Mouse (Mus musculus) thymus, postnatal 36 days (tissue): ENCODE measurements around the gene Matn4.

Experiments
- DNase-seq, 2 experiments: peaks; one replicate each; pipeline ENCODE4 v3.0.0; 2022; ENCODE audit warnings: mixed read lengths in 2 of 2

The Matn4 gene

GRCm38 (mm10) chr2:164435216-164436090, 30.5 kb upstream of the Matn4 start:
- no peak for DNase-seq

- no peak for DNase-seq
These were observed 29.7 kb upstream of the Matn4 start for GRCm38 (mm10) chr2:164434681-164435080.

- no peak for DNase-seq
These were observed 28.4 kb upstream of the Matn4 start for GRCm38 (mm10) chr2:164433278-164433895.

GRCm38 (mm10) chr2:164432541-164433191, 27.7 kb upstream of the Matn4 start:
- no peak for DNase-seq

- no peak for DNase-seq
These were observed 26.9 kb upstream of the Matn4 start for GRCm38 (mm10) chr2:164431676-164432465.

GRCm38 (mm10) chr2:164430697-164431096, 25.7 kb upstream of the Matn4 start:
- DNase-seq = peak in 1 of 2 experiments; percentile 21

- DNase-seq = no peak
These were observed 25.1 kb upstream of the Matn4 start for GRCm38 (mm10) chr2:164429881-164430615.

GRCm38 (mm10) chr2:164428451-164428850, 23.5 kb upstream of the Matn4 start:
- no peak for DNase-seq

- DNase-seq = no peak
These were observed 22.0 kb upstream of the Matn4 start for GRCm38 (mm10) chr2:164426952-164427351.

- no peak for DNase-seq
These were observed 21.2 kb upstream of the Matn4 start for GRCm38 (mm10) chr2:164426121-164426520.

GRCm38 (mm10) chr2:164425401-164425800, 20.4 kb upstream of the Matn4 start:
- no peak for DNase-seq

- no peak for DNase-seq
These were observed 19.4 kb upstream of the Matn4 start for GRCm38 (mm10) chr2:164424406-164424805.

- DNase-seq = no peak
These were observed 18.5 kb upstream of the Matn4 start for GRCm38 (mm10) chr2:164423464-164423863.

- peak; percentile 25 to 34 for DNase-seq
These were observed 17.9 kb upstream of the Matn4 start for GRCm38 (mm10) chr2:164422675-164423393.

- no peak for DNase-seq
These were observed 17.0 kb upstream of the Matn4 start for GRCm38 (mm10) chr2:164421979-164422378.

GRCm38 (mm10) chr2:164421306-164421705, 16.3 kb upstream of the Matn4 start:
- no peak for DNase-seq

GRCm38 (mm10) chr2:164419489-164419888, 14.5 kb upstream of the Matn4 start:
- DNase-seq = no peak

GRCm38 (mm10) chr2:164418308-164418875, 13.4 kb upstream of the Matn4 start:
- no peak for DNase-seq

GRCm38 (mm10) chr2:164417198-164417597, 12.2 kb upstream of the Matn4 start:
- DNase-seq = no peak

GRCm38 (mm10) chr2:164414581-164414980, 9.6 kb upstream of the Matn4 start:
- DNase-seq = no peak

GRCm38 (mm10) chr2:164414167-164414566, 9.2 kb upstream of the Matn4 start:
- no peak for DNase-seq
